Mouse (Mus musculus): Measurements from ENCODE around the gene Vps37d. TPM values are rescaled to one million over a fixed set of nuclear protein-coding genes. Genes with fewer than 3 reads are reported as not detected.

The Vps37d gene
- polyA plus RNA-seq, 1 experiment from 2014 or later, result 25.0 TPM

- Histone ChIP-seq H3K36me3 (ENCODE audit: control insufficient read depth, insufficient read depth, low read length) (peaks cover 15% of the 10 kb centered on the region; the same call in 1 of the 2 replicates), H3K4me3 (ENCODE audit: low read depth, low read length) (no peak overlapping the region), H3K9me3 (replicated peaks; ENCODE audit: control insufficient read depth, low read length) (no peaks in the 10 kb centered on the region), H3K4me1 (ENCODE audit: control insufficient read depth, insufficient read depth, low read length) (no peaks in the 10 kb centered on the region), H3K4me2 (ENCODE audit: low read length) (no peak overlapping the region), H3K27ac (ENCODE audit: low read depth, low read length) (no peak overlapping the region), H3K27me3 (replicated peaks; ENCODE audit: control insufficient read depth, insufficient read depth, low read length) (no peaks in the 10 kb centered on the region), H3K9ac (ENCODE audit: low read length) (no peak overlapping the region)
- ATAC-seq (no peak), DNase-seq (ENCODE audit: low spot score) (no peak)
- WGBS, result 30% methylated on average over 20 of the region's 21 CpGs
Measured at GRCm38 (mm10) chr5:135042105-135042788, 35.8 kb downstream of the Vps37d start.

GRCm38 (mm10) chr5:135040777-135041176, 37.3 kb downstream of the Vps37d start:
- whole genome bisulfite sequencing, result 84% methylated on average over 11 of the region's 11 CpGs

GRCm38 (mm10) chr5:135040059-135040458, 38.0 kb downstream of the Vps37d start:
- H3K4me1 ChIP-seq (ENCODE audit: control insufficient read depth, insufficient read depth, low read length), result no peaks in the 10 kb centered on the region
- no peak overlapping the region for H3K4me2 ChIP-seq (ENCODE audit: low read length)
- no peak overlapping the region for H3K4me3 ChIP-seq (ENCODE audit: low read depth, low read length)
- no peaks in the 10 kb centered on the region for H3K27me3 ChIP-seq (replicated peaks; ENCODE audit: control insufficient read depth, insufficient read depth, low read length)
- H3K9me3 ChIP-seq (replicated peaks; ENCODE audit: control insufficient read depth, low read length), result no peaks in the 10 kb centered on the region
- H3K9ac ChIP-seq (ENCODE audit: low read length), result no peak overlapping the region
- peaks cover 4% of the 10 kb centered on the region; the same call in 1 of the 2 replicates for H3K36me3 ChIP-seq (ENCODE audit: control insufficient read depth, insufficient read depth, low read length)
- no peak overlapping the region for H3K27ac ChIP-seq (ENCODE audit: low read depth, low read length)
- WGBS, result 38% methylated on average over 6 of the region's 6 CpGs
- ATAC-seq (no peak), DNase-seq (ENCODE audit: low spot score) (no peak)

More at GRCm38 (mm10) chr5:135040777-135041176, 37.3 kb downstream of the Vps37d start:
- Histone ChIP-seq H3K4me3 (ENCODE audit: low read depth, low read length) (no peak overlapping the region), H3K9me3 (replicated peaks; ENCODE audit: control insufficient read depth, low read length) (no peaks in the 10 kb centered on the region), H3K9ac (ENCODE audit: low read length) (no peak overlapping the region), H3K36me3 (ENCODE audit: control insufficient read depth, insufficient read depth, low read length) (peaks cover 9% of the 10 kb centered on the region; the same call in 1 of the 2 replicates), H3K27ac (ENCODE audit: low read depth, low read length) (no peak overlapping the region), H3K27me3 (replicated peaks; ENCODE audit: control insufficient read depth, insufficient read depth, low read length) (no peaks in the 10 kb centered on the region), H3K4me1 (ENCODE audit: control insufficient read depth, insufficient read depth, low read length) (no peaks in the 10 kb centered on the region), H3K4me2 (ENCODE audit: low read length) (no peak overlapping the region)
- DNase-seq (ENCODE audit: low spot score), result no peak
- ATAC-seq, result no peak

- H3K36me3 ChIP-seq (ENCODE audit: control insufficient read depth, insufficient read depth, low read length), result 0 out of 2 replicates have a peak, but pooled peaks cover 4% of the 10 kb centered on the region
- H3K4me1 ChIP-seq (ENCODE audit: control insufficient read depth, insufficient read depth, low read length), result no peaks in the 10 kb centered on the region
- no peak for ATAC-seq
- no peak overlapping the region for H3K4me3 ChIP-seq (ENCODE audit: low read depth, low read length)
- H3K9me3 ChIP-seq (replicated peaks; ENCODE audit: control insufficient read depth, low read length), result no peaks in the 10 kb centered on the region; the same call in 1 of the 2 replicates
- 84% methylated on average over 9 of the region's 9 CpGs for WGBS
- H3K4me2 ChIP-seq (ENCODE audit: low read length), result no peak overlapping the region
- no peak overlapping the region for H3K9ac ChIP-seq (ENCODE audit: low read length)
- no peak overlapping the region for H3K27ac ChIP-seq (ENCODE audit: low read depth, low read length)
- no peaks in the 10 kb centered on the region for H3K27me3 ChIP-seq (replicated peaks; ENCODE audit: control insufficient read depth, insufficient read depth, low read length)
- DNase-seq (ENCODE audit: low spot score), result no peak
Measured at GRCm38 (mm10) chr5:135039541-135039940, 38.5 kb downstream of the Vps37d start.

GRCm38 (mm10) chr5:135037946-135038345, 40.1 kb downstream of the Vps37d start:
- WGBS, result 87% methylated on average over 2 of the region's 3 CpGs
- ATAC-seq, result no peak

GRCm38 (mm10) chr5:135035608-135036359, 42.3 kb downstream of the Vps37d start:
- ATAC-seq, result no peak

More at GRCm38 (mm10) chr5:135037946-135038345, 40.1 kb downstream of the Vps37d start:
- no peak overlapping the region for H3K27ac ChIP-seq (ENCODE audit: low read depth, low read length)
- H3K4me2 ChIP-seq (ENCODE audit: low read length), result no peak overlapping the region
- no peaks in the 10 kb centered on the region for H3K36me3 ChIP-seq (ENCODE audit: control insufficient read depth, insufficient read depth, low read length)
- H3K9ac ChIP-seq (ENCODE audit: low read length), result no peak overlapping the region
- no peak for DNase-seq (ENCODE audit: low spot score)
- no peak overlapping the region for H3K4me3 ChIP-seq (ENCODE audit: low read depth, low read length)
- H3K9me3 ChIP-seq (replicated peaks; ENCODE audit: control insufficient read depth, low read length), result no peaks in the 10 kb centered on the region; the same call in 1 of the 2 replicates
- H3K4me1 ChIP-seq (ENCODE audit: control insufficient read depth, insufficient read depth, low read length), result no peaks in the 10 kb centered on the region
- no peaks in the 10 kb centered on the region for H3K27me3 ChIP-seq (replicated peaks; ENCODE audit: control insufficient read depth, insufficient read depth, low read length)

GRCm38 (mm10) chr5:135034593-135034992, 43.5 kb downstream of the Vps37d start:
- WGBS, result 98% methylated on average over 2 of the region's 2 CpGs

More at GRCm38 (mm10) chr5:135035608-135036359, 42.3 kb downstream of the Vps37d start:
- Histone ChIP-seq H3K4me2 (ENCODE audit: low read length) (no peak overlapping the region), H3K9me3 (replicated peaks; ENCODE audit: control insufficient read depth, low read length) (no peaks in the 10 kb centered on the region; the same call in 1 of the 2 replicates), H3K27me3 (replicated peaks; ENCODE audit: control insufficient read depth, insufficient read depth, low read length) (no peaks in the 10 kb centered on the region), H3K36me3 (ENCODE audit: control insufficient read depth, insufficient read depth, low read length) (no peaks in the 10 kb centered on the region), H3K4me1 (ENCODE audit: control insufficient read depth, insufficient read depth, low read length) (no peaks in the 10 kb centered on the region), H3K9ac (ENCODE audit: low read length) (no peak overlapping the region), H3K4me3 (ENCODE audit: low read depth, low read length) (no peak overlapping the region), H3K27ac (ENCODE audit: low read depth, low read length) (no peak overlapping the region)
- no peak for DNase-seq (ENCODE audit: low spot score)
- WGBS, result 69% methylated on average over 18 of the region's 18 CpGs

GRCm38 (mm10) chr5:135032581-135032980, 45.5 kb downstream of the Vps37d start:
- Histone ChIP-seq H3K36me3 (ENCODE audit: control insufficient read depth, insufficient read depth, low read length) (no peaks in the 10 kb centered on the region), H3K27ac (ENCODE audit: low read depth, low read length) (no peak overlapping the region), H3K27me3 (replicated peaks; ENCODE audit: control insufficient read depth, insufficient read depth, low read length) (no peaks in the 10 kb centered on the region), H3K9ac (ENCODE audit: low read length) (no peak overlapping the region), H3K9me3 (replicated peaks; ENCODE audit: control insufficient read depth, low read length) (no peaks in the 10 kb centered on the region; the same call in 1 of the 2 replicates), H3K4me3 (ENCODE audit: low read depth, low read length) (no peak overlapping the region), H3K4me1 (ENCODE audit: control insufficient read depth, insufficient read depth, low read length) (no peaks in the 10 kb centered on the region), H3K4me2 (ENCODE audit: low read length) (no peak overlapping the region)
- 96% methylated on average over 5 of the region's 5 CpGs for WGBS
- no peak for ATAC-seq
- no peak for DNase-seq (ENCODE audit: low spot score)

More at GRCm38 (mm10) chr5:135034593-135034992, 43.5 kb downstream of the Vps37d start:
- DNase-seq (ENCODE audit: low spot score), result no peak
- Histone ChIP-seq H3K36me3 (ENCODE audit: control insufficient read depth, insufficient read depth, low read length) (no peaks in the 10 kb centered on the region), H3K27me3 (replicated peaks; ENCODE audit: control insufficient read depth, insufficient read depth, low read length) (no peaks in the 10 kb centered on the region), H3K9me3 (replicated peaks; ENCODE audit: control insufficient read depth, low read length) (no peaks in the 10 kb centered on the region; the same call in 1 of the 2 replicates), H3K27ac (ENCODE audit: low read depth, low read length) (no peak overlapping the region), H3K9ac (ENCODE audit: low read length) (no peak overlapping the region), H3K4me1 (ENCODE audit: control insufficient read depth, insufficient read depth, low read length) (no peaks in the 10 kb centered on the region), H3K4me3 (ENCODE audit: low read depth, low read length) (no peak overlapping the region), H3K4me2 (ENCODE audit: low read length) (no peak overlapping the region)
- no peak for ATAC-seq

Measured in forebrain, embryonic 14.5 days (tissue).